Mouse (Mus musculus) liver, embryonic 11.5 days (tissue): ENCODE data around the gene Zmym2. TPM values are rescaled to one million over a fixed set of nuclear protein-coding genes. Genes with fewer than 3 reads are reported as not detected.

Experiments
- ATAC-seq: fragments of 200-750 bp; cut with Nextera tagmentation; replicated peaks from 2 replicates; pipeline ENCODE4 v1.8.0; 2017; ENCODE audit warnings: moderate number of reproducible peaks, mild to moderate bottlenecking, moderate TSS enrichment, moderate library complexity; ENCODE audit not compliant: low FRiP score
- DNase-seq: peaks from one replicate; pipeline ENCODE4 v3.0.0-alpha.2; 2017; ENCODE audit warnings: low spot score
- H3K27ac ChIP-seq: fragments of 300-500 bp; sonication (generic); 2 replicates; pipeline ENCODE4 v1.5.1; 2014; ENCODE audit warnings: mild to moderate bottlenecking, low read depth, low read length, control low read depth
- H3K27me3 ChIP-seq: fragments of 300-500 bp; sonication (generic); replicated peaks from 2 replicates; pipeline ENCODE4 v1.6.1; 2014; ENCODE audit warnings: low read length, mixed read lengths; ENCODE audit not compliant: control insufficient read depth, insufficient read depth
- H3K36me3 ChIP-seq: fragments of 300-500 bp; sonication (generic); 2 replicates; pipeline ENCODE4 v1.6.1; 2014; ENCODE audit warnings: mild to moderate bottlenecking, low read length, moderate library complexity, mixed read lengths; ENCODE audit not compliant: control insufficient read depth, insufficient read depth
- H3K4me1 ChIP-seq: fragments of 300-500 bp; sonication (generic); replicated peaks from 2 replicates; pipeline ENCODE4 v1.6.1; 2014; ENCODE audit warnings: low read length, mixed read lengths; ENCODE audit not compliant: control insufficient read depth, insufficient read depth
- H3K4me2 ChIP-seq: fragments of 300-500 bp; sonication (generic); 2 replicates; pipeline ENCODE4 v1.6.1; 2014; ENCODE audit warnings: mild to moderate bottlenecking, control low read depth, moderate library complexity
- H3K4me3 ChIP-seq: fragments of 300-500 bp; sonication (generic); 2 replicates; pipeline ENCODE4 v1.5.1; 2014; ENCODE audit warnings: low read depth, low read length, control low read depth
- H3K9ac ChIP-seq: fragments of 300-500 bp; sonication (generic); 2 replicates; pipeline ENCODE4 v1.6.1; 2014; ENCODE audit warnings: low read depth, low read length, control low read depth
- H3K9me3 ChIP-seq: fragments of 300-500 bp; sonication (generic); 2 replicates; pipeline ENCODE4 v1.6.1; 2016; ENCODE audit warnings: low read length, inconsistent platforms, mixed read lengths; ENCODE audit not compliant: control insufficient read depth
- WGBS: fragments of 180-500 bp; shearing (Covaris S2); extraction: QIAGEN DNeasy Blood & Tissue Kit; methylation state at CpG from one replicate; pipeline ENCODE4 v1.1.7; 2014; 5-methylcytosine and 5-hydroxymethylcytosine counted together
- polyA plus RNA-seq: library from polyadenylated mRNA; unstranded; fragments of >200 nt; fragmentation: Nextera tagmentation; extraction: Ambion mirVana; gene quantifications from 2 replicates; pipeline ENCODE4 v1.2.1, GENCODE M21; 2014

The Zmym2 gene
- polyA plus RNA-seq, 1 experiment from 2014 or later = 24.4 TPM

GRCm38 (mm10) chr14:56896521-56896920 is 10.1 kb downstream of the Zmym2 start:
- H3K36me3 ChIP-seq = peaks cover 12% of the 10 kb centered on the region; the same call in 1 of the 2 replicates
- DNase-seq (no peak), ATAC-seq (no peak)
- no peak overlapping the region for H3K9ac ChIP-seq
- H3K4me2 ChIP-seq = no peak overlapping the region
- 91% methylated on average over 1 of the region's 1 CpGs for WGBS
- no peaks in the 10 kb centered on the region for H3K9me3 ChIP-seq
- H3K4me3 ChIP-seq = no peak overlapping the region
- no peak overlapping the region for H3K27ac ChIP-seq
- H3K27me3 ChIP-seq = no peaks in the 10 kb centered on the region
- H3K4me1 ChIP-seq = no peaks in the 10 kb centered on the region; the same call in 1 of the 2 replicates

- H3K27ac ChIP-seq = no peak overlapping the region
- no peak for ATAC-seq
Observed at GRCm38 (mm10) chr14:56897475-56897874, 11.0 kb downstream of the Zmym2 start.

GRCm38 (mm10) chr14:56899656-56900055 is 13.2 kb downstream of the Zmym2 start:
- H3K27ac ChIP-seq = no peak overlapping the region
- H3K4me2 ChIP-seq = no peak overlapping the region
- no peaks in the 10 kb centered on the region for H3K9me3 ChIP-seq
- H3K36me3 ChIP-seq = peaks cover 9% of the 10 kb centered on the region; the same call in 1 of the 2 replicates
- DNase-seq = no peak
- H3K9ac ChIP-seq = no peak overlapping the region
- no peak overlapping the region for H3K4me3 ChIP-seq
- no peaks in the 10 kb centered on the region; the same call in 1 of the 2 replicates for H3K4me1 ChIP-seq
- H3K27me3 ChIP-seq = no peaks in the 10 kb centered on the region
- no peak for ATAC-seq

More at GRCm38 (mm10) chr14:56897475-56897874, 11.0 kb downstream of the Zmym2 start:
- peaks cover 11% of the 10 kb centered on the region; the same call in 1 of the 2 replicates for H3K36me3 ChIP-seq
- DNase-seq = no peak
- H3K9ac ChIP-seq = no peak overlapping the region
- H3K4me1 ChIP-seq = no peaks in the 10 kb centered on the region; the same call in 1 of the 2 replicates
- no peaks in the 10 kb centered on the region for H3K9me3 ChIP-seq
- H3K27me3 ChIP-seq = no peaks in the 10 kb centered on the region
- 96% methylated on average over 2 of the region's 2 CpGs for WGBS
- no peak overlapping the region for H3K4me3 ChIP-seq
- no peak overlapping the region for H3K4me2 ChIP-seq

- no peaks in the 10 kb centered on the region for H3K4me1 ChIP-seq
- H3K36me3 ChIP-seq = peaks cover 14% of the 10 kb centered on the region; the same call in 1 of the 2 replicates
- ATAC-seq (no peak), DNase-seq (no peak)
- 82% methylated on average over 6 of the region's 6 CpGs for WGBS
- no peak overlapping the region for H3K9ac ChIP-seq
- H3K4me2 ChIP-seq = no peak overlapping the region
- no peak overlapping the region for H3K4me3 ChIP-seq
- no peak overlapping the region for H3K27ac ChIP-seq
- H3K27me3 ChIP-seq = no peaks in the 10 kb centered on the region
- H3K9me3 ChIP-seq = no peaks in the 10 kb centered on the region
Observed at GRCm38 (mm10) chr14:56903039-56903438, 16.6 kb downstream of the Zmym2 start.

GRCm38 (mm10) chr14:56905696-56906095 is 19.2 kb downstream of the Zmym2 start:
- no peaks in the 10 kb centered on the region for H3K4me1 ChIP-seq
- no peak overlapping the region for H3K4me2 ChIP-seq
- 90% methylated on average over 1 of the region's 1 CpGs for WGBS
- H3K36me3 ChIP-seq = peaks cover 18% of the 10 kb centered on the region; the same call in 1 of the 2 replicates
- no peaks in the 10 kb centered on the region for H3K27me3 ChIP-seq
- no peak overlapping the region for H3K9ac ChIP-seq
- no peak overlapping the region for H3K4me3 ChIP-seq
- no peaks in the 10 kb centered on the region for H3K9me3 ChIP-seq
- DNase-seq (no peak), ATAC-seq (no peak)
- H3K27ac ChIP-seq = no peak overlapping the region

GRCm38 (mm10) chr14:56918532-56918931 is 32.1 kb downstream of the Zmym2 start:
- Histone ChIP-seq H3K4me3 (no peak overlapping the region), H3K9ac (no peak overlapping the region), H3K27ac (no peak overlapping the region), H3K9me3 (no peaks in the 10 kb centered on the region), H3K36me3 (no peaks in the 10 kb centered on the region; the same call in 1 of the 2 replicates), H3K4me1 (no peaks in the 10 kb centered on the region), H3K4me2 (no peak overlapping the region), H3K27me3 (no peaks in the 10 kb centered on the region)
- WGBS = 74% methylated on average over 3 of the region's 3 CpGs
- ATAC-seq (no peak), DNase-seq (no peak)

- WGBS = 87% methylated on average over 6 of the region's 6 CpGs
- H3K36me3 ChIP-seq = peaks cover 7% of the 10 kb centered on the region
Observed at GRCm38 (mm10) chr14:56935481-56935880, 49.0 kb downstream of the Zmym2 start.

GRCm38 (mm10) chr14:56939903-56940302 is 53.5 kb downstream of the Zmym2 start:
- 90% methylated on average over 1 of the region's 1 CpGs for WGBS
- DNase-seq = no peak
- H3K4me1 ChIP-seq = no peaks in the 10 kb centered on the region
- H3K36me3 ChIP-seq = peaks cover 23% of the 10 kb centered on the region
- H3K27me3 ChIP-seq = no peaks in the 10 kb centered on the region
- no peaks in the 10 kb centered on the region for H3K9me3 ChIP-seq
- no peak overlapping the region for H3K4me2 ChIP-seq
- H3K9ac ChIP-seq = no peak overlapping the region
- no peak overlapping the region for H3K4me3 ChIP-seq
- H3K27ac ChIP-seq = no peak overlapping the region
- ATAC-seq = no peak

More at GRCm38 (mm10) chr14:56935481-56935880, 49.0 kb downstream of the Zmym2 start:
- Histone ChIP-seq H3K4me3 (no peak overlapping the region), H3K27me3 (no peaks in the 10 kb centered on the region), H3K9me3 (no peaks in the 10 kb centered on the region), H3K9ac (no peak overlapping the region), H3K27ac (no peak overlapping the region), H3K4me2 (no peak overlapping the region), H3K4me1 (no peaks in the 10 kb centered on the region)
- DNase-seq (no peak), ATAC-seq (no peak)

GRCm38 (mm10) chr14:56952928-56953327 is 66.5 kb downstream of the Zmym2 start:
- H3K27ac ChIP-seq = no peak overlapping the region
- no peak overlapping the region for H3K4me3 ChIP-seq
- no peaks in the 10 kb centered on the region for H3K27me3 ChIP-seq
- ATAC-seq (no peak), DNase-seq (no peak)
- no peak overlapping the region for H3K4me2 ChIP-seq
- 86% methylated on average over 4 of the region's 4 CpGs for WGBS
- H3K36me3 ChIP-seq = peaks cover 14% of the 10 kb centered on the region; the same call in 1 of the 2 replicates
- no peak overlapping the region for H3K9ac ChIP-seq
- no peaks in the 10 kb centered on the region for H3K9me3 ChIP-seq
- H3K4me1 ChIP-seq = no peaks in the 10 kb centered on the region
